Mouse (Mus musculus) small intestine, adult 2 months (tissue): ENCODE results near the gene Cpvl.

Source experiments
- CTCF ChIP-seq: fragments of 200-500 bp; IDR thresholded peaks from 2 replicates; pipeline ENCODE4 v1.5.1; 2012; ENCODE audit warnings: low read depth, mild to moderate bottlenecking, control low read depth, inconsistent platforms, low read length, moderate library complexity, mixed read lengths; ENCODE audit not compliant: insufficient replicate concordance, insufficient read length; ENCODE audit errors: extremely low read depth
- POLR2A ChIP-seq: fragments of 200-500 bp; IDR thresholded peaks from 2 replicates; pipeline ENCODE4 v1.6.1; 2012; ENCODE audit warnings: low read depth, mild to moderate bottlenecking, control low read depth, inconsistent platforms, low read length, moderate library complexity

DNA sequence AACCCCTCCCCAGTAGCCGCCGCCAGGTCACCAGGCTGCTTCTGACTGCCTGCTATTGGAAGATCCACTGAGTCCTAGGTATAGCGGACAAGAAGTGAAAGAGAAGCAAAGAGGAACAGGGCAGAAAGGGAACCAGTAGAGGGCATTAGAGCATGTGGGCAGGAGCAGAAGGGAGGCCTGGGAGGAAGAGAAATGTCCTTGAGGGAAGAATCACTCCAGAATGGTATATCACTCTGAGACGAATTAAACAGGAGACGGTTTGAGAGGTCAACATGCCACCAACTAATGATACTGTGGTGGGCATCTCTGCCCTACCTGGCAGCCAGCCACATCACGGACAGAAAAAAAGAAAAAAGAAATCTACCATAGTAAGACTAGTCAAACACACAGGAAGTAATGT is 9.9 kb downstream of the Cpvl start:
- no peak for TF ChIP-seq POLR2A
- TF ChIP-seq CTCF, result 0 out of 2 replicates have a peak, but pooled peaks have one; percentile 20
